Mouse (Mus musculus): Measurements from ENCODE around the gene Prss33. TPM values are rescaled to one million over a fixed set of nuclear protein-coding genes. Genes with fewer than 3 reads are reported as not detected.

Prss33 gene
- polyA plus RNA-seq, 1 experiment from 2014 or later, result not detected

DNA sequence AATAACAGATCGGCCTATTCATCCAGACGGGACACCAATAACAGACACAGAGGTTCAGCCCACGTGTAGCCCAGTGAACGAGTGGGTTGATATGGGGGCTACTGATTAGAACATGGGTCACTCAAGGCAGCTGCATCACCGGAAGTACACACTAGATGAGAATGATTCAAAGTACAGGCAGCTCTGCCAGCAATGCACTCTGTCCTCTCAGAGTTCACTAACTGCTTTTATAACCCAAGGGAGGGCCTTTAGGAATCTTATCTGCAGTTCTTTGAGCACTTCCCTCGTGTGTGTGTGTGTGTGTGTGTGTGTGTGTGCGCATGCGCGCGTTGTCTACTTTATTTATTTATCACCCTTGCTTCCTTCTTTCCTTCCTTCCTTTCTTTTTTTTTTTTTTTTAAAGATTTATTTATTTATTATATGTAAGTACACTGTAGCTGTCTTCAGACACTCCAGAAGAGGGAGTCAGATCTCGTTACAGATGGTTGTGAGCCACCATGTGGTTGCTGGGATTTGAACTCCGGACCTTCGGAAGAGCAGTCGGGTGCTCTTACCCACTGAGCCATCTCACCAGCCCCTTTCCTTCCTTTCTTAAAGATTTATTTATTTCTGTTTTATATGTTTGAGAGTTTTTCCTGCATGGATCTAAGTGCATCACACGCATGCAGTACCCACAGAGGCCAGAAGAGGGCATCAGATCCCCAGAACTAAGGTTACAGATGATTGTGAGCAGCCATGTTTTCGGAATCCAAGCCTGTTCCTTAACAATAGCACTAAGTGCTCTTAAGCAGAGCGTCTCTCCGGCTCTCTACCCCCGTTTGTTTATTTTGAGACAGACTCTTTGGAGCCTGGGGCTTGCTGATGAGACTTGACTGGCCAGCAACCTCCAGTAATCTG lies 15.2 kb upstream of the Prss33 start:
- Histone ChIP-seq H3K4me3 (no peak overlapping the region), H3K27ac (no peak overlapping the region), H3K4me2 (no peak overlapping the region), H3K9ac (no peak overlapping the region), H3K36me3 (ENCODE audit: poor library complexity, severe bottlenecking) (no peaks in the 10 kb centered on the region), H3K4me1 (no peaks in the 10 kb centered on the region), H3K9me3 (replicated peaks) (no peaks in the 10 kb centered on the region), H3K27me3 (0 out of 2 replicates have a peak, but pooled peaks cover 6% of the 10 kb centered on the region)
- WGBS, result 62% methylated on average over 19 of the region's 19 CpGs
- ATAC-seq, result peak; percentile 69; the same call in 1 of the 2 replicates

DNA sequence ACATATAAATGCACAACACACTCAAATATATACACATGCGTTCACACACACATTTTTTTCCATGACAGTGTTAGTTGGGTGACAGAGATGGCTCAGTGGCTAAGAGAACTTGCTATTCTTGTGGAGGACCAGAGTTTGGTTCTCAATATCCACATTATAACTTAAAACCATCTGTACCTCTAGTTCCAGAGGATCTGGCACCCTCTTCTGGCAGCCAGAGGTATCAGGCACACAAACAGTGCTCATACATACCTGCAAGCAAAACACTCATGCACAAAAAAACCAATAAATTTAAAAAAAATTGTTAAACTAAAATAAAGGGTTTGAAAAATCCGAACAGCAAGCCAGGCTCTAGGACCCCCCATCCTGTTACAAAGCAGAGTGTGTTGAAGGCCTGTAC lies 14.2 kb upstream of the Prss33 start:
- 54% methylated on average over 2 of the region's 2 CpGs for WGBS
- Histone ChIP-seq H3K9me3 (replicated peaks) (no peaks in the 10 kb centered on the region), H3K4me1 (no peaks in the 10 kb centered on the region), H3K27ac (no peak overlapping the region), H3K9ac (no peak overlapping the region), H3K27me3 (0 out of 2 replicates have a peak, but pooled peaks cover 6% of the 10 kb centered on the region), H3K4me3 (no peak overlapping the region), H3K36me3 (ENCODE audit: poor library complexity, severe bottlenecking) (no peaks in the 10 kb centered on the region), H3K4me2 (no peak overlapping the region)
- no peak for ATAC-seq

DNA sequence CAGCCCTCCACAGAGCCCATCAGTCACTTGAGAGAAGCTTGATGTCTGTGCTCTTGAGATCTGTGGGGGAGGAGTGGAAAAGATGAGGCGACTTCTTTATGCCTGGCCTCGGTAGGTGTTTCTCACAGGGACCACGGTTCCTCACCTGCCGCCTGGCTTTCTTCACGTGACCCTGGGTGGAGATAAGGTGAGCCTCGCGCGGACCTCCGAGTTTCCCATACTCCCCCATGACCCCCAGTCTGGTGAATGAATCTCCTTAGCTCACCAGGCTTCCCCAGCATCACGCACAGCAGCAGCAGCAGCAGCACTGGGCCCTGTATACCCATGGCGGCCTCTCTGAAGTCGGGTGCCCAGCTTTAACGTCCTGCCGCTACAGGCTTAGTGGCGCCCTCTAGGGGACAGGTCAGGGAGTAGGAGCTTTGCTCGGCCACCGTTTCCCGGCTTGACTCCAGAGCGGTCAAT lies 8.0 kb upstream of the Prss33 start, which contains the start of the genes Prss32 and Prss41:
TSS of gene Prss32 (plus strand) at position 44 of the 462 bp plus-strand sequence.
TSS of gene Prss41 (minus strand) at position 361 of the 462 bp plus-strand sequence.
- Histone ChIP-seq H3K27ac (no peak within 1 kb of the TSS), H3K36me3 (ENCODE audit: poor library complexity, severe bottlenecking) (no peaks in the 10 kb centered on the region), H3K4me2 (peak within 1 kb of the TSS; percentile 42), H3K9ac (no peak within 1 kb of the TSS), H3K9me3 (replicated peaks) (no peaks in the 10 kb centered on the region), H3K27me3 (peaks cover 11% of the 10 kb centered on the region; the same call in 1 of the 2 replicates), H3K4me3 (peak within 1 kb of the TSS; percentile 23), H3K4me1 (0 out of 2 replicates have a peak, but pooled peaks cover 4% of the 10 kb centered on the region)
- ATAC-seq, result 0 out of 2 replicates have a peak, but pooled peaks have one; percentile 24
- 9% methylated on average over 19 of the region's 19 CpGs for WGBS

DNA sequence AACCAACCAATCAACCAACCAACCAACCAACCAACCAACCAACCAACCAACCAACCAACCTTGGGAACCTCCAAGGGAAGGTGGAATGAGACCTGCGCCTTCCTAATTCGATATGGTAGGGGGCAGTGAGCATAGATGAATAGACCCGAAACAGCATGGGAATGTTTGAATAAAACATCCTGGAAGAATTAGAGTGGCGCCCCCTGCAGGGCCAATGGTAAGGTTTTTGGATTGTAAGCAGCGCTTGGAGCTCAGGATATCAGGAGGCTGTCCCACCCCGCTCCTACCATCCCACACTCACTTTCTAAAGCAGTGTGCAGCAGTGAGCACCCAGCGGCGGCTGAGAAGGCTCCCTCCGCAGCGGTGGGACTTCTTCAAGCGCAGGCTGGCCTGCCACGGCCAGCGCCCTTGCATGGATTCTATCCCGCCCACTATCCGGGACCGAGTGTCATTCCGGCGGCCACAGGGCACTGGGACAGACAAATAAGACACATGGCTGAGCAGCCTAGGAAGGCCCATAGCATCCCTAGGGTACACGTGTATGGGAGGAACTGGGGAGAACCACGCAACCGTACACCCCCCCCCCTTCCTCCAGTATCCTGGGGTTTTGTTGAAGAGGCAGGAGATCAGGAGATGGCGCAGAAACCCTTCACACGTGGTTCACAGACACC lies 7.4 kb upstream of the Prss33 start:
- WGBS, result 51% methylated on average over 23 of the region's 23 CpGs
- H3K27ac ChIP-seq, result no peak overlapping the region
- 0 out of 2 replicates have a peak, but pooled peaks have one; percentile 36 for ATAC-seq
- no peaks in the 10 kb centered on the region for H3K9me3 ChIP-seq (replicated peaks)
- H3K4me1 ChIP-seq, result 0 out of 2 replicates have a peak, but pooled peaks cover 4% of the 10 kb centered on the region
- H3K4me3 ChIP-seq, result no peak overlapping the region
- H3K4me2 ChIP-seq, result peak overlapping the region; percentile 42
- H3K9ac ChIP-seq, result no peak overlapping the region
- no peaks in the 10 kb centered on the region for H3K36me3 ChIP-seq (ENCODE audit: poor library complexity, severe bottlenecking)
- peaks cover 11% of the 10 kb centered on the region; the same call in 1 of the 2 replicates for H3K27me3 ChIP-seq

DNA sequence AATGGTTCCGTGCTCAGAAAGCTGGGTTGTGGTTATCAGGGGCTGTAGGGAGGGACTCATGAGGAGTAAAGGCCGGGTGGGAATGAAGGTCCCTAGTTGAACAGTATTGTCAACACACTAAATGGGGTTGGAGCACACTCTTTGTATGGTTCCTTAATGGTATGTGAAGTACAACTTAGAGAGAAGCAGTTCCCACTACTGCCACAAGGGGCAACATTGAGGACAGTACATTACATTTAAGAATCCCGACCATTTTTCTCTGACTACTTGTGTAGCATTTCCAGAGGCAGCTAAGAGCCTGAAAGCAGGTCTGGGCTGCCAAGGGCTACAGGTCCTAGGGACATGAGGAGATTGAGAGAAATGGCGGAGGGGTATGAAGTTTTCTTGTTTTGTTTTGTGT lies 5.3 kb upstream of the Prss33 start:
- peak; percentile 33; the same call in 1 of the 2 replicates for ATAC-seq
- 29% methylated on average over 4 of the region's 4 CpGs for WGBS

DNA sequence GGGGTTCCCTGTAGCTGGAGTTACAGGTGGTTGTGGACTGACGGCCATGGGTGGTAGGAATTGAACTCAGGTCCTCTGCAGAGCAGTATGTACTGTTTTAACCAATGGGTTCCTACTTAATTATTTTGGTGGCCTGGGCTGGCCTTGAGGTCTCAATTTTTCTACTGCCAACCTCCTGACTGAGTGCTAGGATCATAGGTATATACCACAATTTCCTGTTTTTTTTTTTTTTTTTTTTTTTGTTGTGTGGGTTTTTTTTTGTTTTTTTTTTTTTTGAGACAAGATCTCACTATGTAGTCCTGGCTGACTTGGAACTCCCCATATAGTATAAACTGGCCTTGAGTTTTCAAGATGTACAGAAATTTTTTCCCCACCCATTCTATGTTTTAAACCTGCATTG lies 4.7 kb downstream of the Prss33 start:
- WGBS, result 87% methylated on average over 1 of the region's 1 CpGs
- Histone ChIP-seq H3K9me3 (replicated peaks) (no peaks in the 10 kb centered on the region), H3K36me3 (ENCODE audit: poor library complexity, severe bottlenecking) (peaks cover 11% of the 10 kb centered on the region), H3K27me3 (peaks cover 42% of the 10 kb centered on the region), H3K4me3 (no peak overlapping the region), H3K9ac (no peak overlapping the region), H3K4me1 (peaks cover 22% of the 10 kb centered on the region), H3K4me2 (no peak overlapping the region), H3K27ac (no peak overlapping the region)
- no peak for ATAC-seq

More for the DNA sequence above, 5.3 kb upstream of the Prss33 start:
- Histone ChIP-seq H3K9ac (no peak overlapping the region), H3K4me3 (no peak overlapping the region), H3K9me3 (replicated peaks) (no peaks in the 10 kb centered on the region), H3K4me1 (0 out of 2 replicates have a peak, but pooled peaks cover 4% of the 10 kb centered on the region), H3K27ac (no peak overlapping the region), H3K36me3 (ENCODE audit: poor library complexity, severe bottlenecking) (no peaks in the 10 kb centered on the region), H3K27me3 (peaks cover 9% of the 10 kb centered on the region; the same call in 1 of the 2 replicates), H3K4me2 (no peak overlapping the region)

DNA sequence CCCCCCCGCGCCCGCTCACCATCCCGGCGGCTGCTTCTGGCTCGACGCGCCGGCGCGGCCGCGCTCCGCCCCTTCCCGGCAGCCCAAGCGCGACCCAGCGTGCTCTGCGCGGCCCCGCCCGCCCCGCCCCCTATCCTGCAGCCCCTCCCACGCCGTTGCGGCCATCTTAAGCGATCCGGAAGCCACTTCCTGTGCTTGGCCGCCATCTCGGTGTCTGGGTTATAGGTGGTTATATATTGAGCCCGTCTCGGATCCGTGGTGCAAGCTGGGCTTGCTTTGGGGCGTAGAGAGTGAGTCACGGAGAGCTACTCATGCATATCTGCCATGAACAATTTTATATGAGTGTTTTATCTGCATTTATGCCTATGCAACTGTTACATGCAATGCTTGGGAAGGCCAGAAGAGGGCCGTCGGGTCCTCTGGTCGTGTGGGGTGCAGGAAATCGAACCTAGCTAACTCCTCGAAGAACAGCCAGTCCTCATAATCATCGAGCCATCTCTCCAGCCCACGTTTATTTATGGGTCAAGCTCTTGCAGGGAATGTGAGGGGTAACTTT lies 6.7 kb downstream of the Prss33 start, which contains the start of gene Elob:
TSS of gene Elob (minus strand) at position 73 of the 556 bp plus-strand sequence.
- peak; percentile 96 for ATAC-seq
- Histone ChIP-seq H3K4me1 (peaks cover 24% of the 10 kb centered on the region), H3K9me3 (replicated peaks) (no peaks in the 10 kb centered on the region)

DNA sequence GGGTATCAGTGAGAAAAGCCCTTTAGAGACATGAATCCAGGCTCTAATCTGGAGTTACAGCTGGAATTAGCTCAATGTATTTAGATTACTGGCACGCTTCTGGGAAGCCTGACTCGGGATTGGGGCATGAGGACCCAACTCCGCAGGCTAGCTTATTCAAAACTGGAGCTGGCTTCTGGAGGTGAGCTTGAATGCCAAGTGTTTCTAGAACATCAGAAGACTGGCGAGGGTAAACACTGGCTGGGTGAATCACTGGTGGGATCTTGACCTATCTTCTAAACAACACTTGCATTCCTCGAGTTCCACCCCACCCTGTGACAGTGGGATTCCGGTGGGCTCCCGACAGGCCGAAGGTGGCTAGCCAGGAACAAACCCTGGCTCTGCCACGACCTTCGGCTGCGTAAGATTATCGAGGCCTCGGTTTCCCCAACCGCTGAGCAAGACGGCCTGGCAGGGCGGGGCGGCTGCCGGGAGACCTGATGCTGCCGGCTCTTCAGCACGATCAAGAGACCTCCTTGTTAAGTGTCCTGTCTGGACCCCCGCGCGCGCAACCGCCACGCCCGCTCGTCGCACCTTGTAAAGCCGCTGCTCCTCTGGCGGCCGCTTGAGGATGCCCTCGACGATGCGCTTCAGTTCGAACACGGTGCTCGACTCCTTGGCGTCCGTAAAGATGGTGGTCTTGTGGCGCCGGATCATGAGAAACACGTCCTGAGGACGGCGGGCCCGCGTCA lies 7.4 kb downstream of the Prss33 start:
- ATAC-seq, result peak; percentile 80
- Histone ChIP-seq H3K9ac (peak overlapping the region; percentile 91), H3K9me3 (replicated peaks) (no peaks in the 10 kb centered on the region), H3K4me2 (peak overlapping the region; percentile 87), H3K4me1 (peaks cover 24% of the 10 kb centered on the region), H3K36me3 (ENCODE audit: poor library complexity, severe bottlenecking) (peaks cover 39% of the 10 kb centered on the region), H3K27me3 (peaks cover 25% of the 10 kb centered on the region), H3K27ac (peak overlapping the region; percentile 95), H3K4me3 (peak overlapping the region; percentile 92)
- WGBS, result under 1% methylated on average over 46 of the region's 47 CpGs

More for the DNA sequence above, 6.7 kb downstream of the Prss33 start, which contains the start of gene Elob:
- Histone ChIP-seq H3K4me2 (peak within 1 kb of the TSS; percentile 87), H3K4me3 (peak within 1 kb of the TSS; percentile 92), H3K36me3 (ENCODE audit: poor library complexity, severe bottlenecking) (peaks cover 32% of the 10 kb centered on the region), H3K9ac (peak within 1 kb of the TSS; percentile 91), H3K27ac (peak within 1 kb of the TSS; percentile 95), H3K27me3 (peaks cover 32% of the 10 kb centered on the region)
- 3% methylated on average over 30 of the region's 42 CpGs for WGBS

DNA sequence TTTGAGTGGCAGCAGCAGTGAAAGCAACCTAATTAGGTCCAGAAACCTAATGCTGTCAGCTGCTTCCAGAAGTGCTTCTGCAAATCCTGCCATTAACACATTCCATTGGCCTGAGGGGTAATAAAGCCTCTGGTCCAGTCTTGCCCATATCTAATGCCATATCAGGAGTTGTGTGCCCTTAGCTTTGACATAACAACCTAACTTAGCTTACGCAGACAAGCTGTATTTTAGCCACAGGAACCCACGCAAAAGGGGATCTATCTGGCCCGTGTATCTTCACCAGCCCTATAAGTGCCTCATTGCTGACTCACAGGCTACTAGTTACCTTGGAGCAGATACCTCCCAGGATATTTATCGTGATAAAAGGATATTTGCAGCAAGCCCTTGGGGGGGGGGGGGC lies 10.3 kb downstream of the Prss33 start:
- no peak for ATAC-seq
- peaks cover 1% of the 10 kb centered on the region for H3K27me3 ChIP-seq
- H3K9me3 ChIP-seq (replicated peaks), result no peaks in the 10 kb centered on the region
- H3K27ac ChIP-seq, result no peak overlapping the region
- no peak overlapping the region for H3K9ac ChIP-seq
- H3K4me2 ChIP-seq, result no peak overlapping the region
- H3K36me3 ChIP-seq (ENCODE audit: poor library complexity, severe bottlenecking), result peaks cover 67% of the 10 kb centered on the region
- H3K4me1 ChIP-seq, result peaks cover 24% of the 10 kb centered on the region
- no peak overlapping the region for H3K4me3 ChIP-seq
- WGBS, result 87% methylated on average over 4 of the region's 4 CpGs

DNA sequence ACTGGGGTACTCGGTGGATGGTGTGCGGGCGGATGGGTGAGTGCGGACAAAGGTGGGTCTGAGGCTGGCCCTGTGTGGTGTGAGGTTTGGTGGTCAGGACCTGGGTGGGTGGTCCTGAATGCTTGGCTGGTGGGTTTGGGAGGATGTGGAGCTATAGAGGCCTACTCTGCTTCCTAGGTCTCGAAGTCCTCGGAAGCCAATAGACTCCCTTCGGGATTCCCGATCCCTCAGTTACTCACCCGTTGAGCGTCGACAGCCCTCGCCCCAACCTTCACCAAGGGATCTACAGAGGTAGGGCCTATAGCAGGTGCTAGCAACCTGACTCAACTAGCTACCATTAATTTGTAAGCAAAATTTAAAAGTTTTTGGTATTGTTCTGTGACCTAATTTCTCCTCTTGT lies 12.2 kb downstream of the Prss33 start:
- Histone ChIP-seq H3K27me3 (no peaks in the 10 kb centered on the region), H3K9me3 (replicated peaks) (peaks cover 17% of the 10 kb centered on the region), H3K27ac (no peak overlapping the region), H3K4me1 (peaks cover 24% of the 10 kb centered on the region), H3K4me2 (no peak overlapping the region), H3K9ac (no peak overlapping the region), H3K4me3 (no peak overlapping the region), H3K36me3 (ENCODE audit: poor library complexity, severe bottlenecking) (peaks cover 87% of the 10 kb centered on the region)
- 90% methylated on average over 12 of the region's 12 CpGs for WGBS
- 0 out of 2 replicates have a peak, but pooled peaks have one; percentile 25 for ATAC-seq

DNA sequence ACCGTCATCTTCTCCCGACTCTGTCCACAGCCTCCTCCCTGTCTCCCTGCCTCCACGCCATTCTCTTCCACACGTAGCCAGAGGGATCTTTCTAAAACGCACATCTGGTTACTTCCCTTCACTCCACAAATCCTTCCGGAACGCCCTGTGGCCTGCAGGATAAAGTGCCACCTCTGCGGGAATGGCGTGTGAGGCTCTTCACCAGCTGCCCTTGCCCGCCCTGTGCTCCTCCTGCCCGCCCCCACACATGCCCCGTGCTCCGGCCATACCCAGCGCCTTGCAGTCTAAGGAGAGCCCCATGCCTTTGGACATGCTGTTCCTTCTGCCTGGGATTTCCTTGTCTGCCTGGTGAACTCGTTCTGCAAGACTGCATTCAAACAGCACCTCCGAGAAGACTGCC lies 12.8 kb downstream of the Prss33 start:
- 0 out of 2 replicates have a peak, but pooled peaks have one; percentile 27 for ATAC-seq
- H3K9me3 ChIP-seq (replicated peaks), result peaks cover 19% of the 10 kb centered on the region
- no peak overlapping the region for H3K27ac ChIP-seq
- H3K9ac ChIP-seq, result no peak overlapping the region
- H3K4me1 ChIP-seq, result peaks cover 20% of the 10 kb centered on the region
- 87% methylated on average over 16 of the region's 16 CpGs for WGBS
- no peaks in the 10 kb centered on the region for H3K27me3 ChIP-seq
- no peak overlapping the region for H3K4me2 ChIP-seq
- H3K4me3 ChIP-seq, result no peak overlapping the region
- peaks cover 93% of the 10 kb centered on the region for H3K36me3 ChIP-seq (ENCODE audit: poor library complexity, severe bottlenecking)
